Mouse (Mus musculus) MEL (cell line): ENCODE data around the gene Rbm28. TPM values are rescaled to one million over a fixed set of nuclear protein-coding genes. Genes with fewer than 3 reads are reported as not detected.

ENCODE experiments used
- DNase-seq: peaks from one replicate; pipeline ENCODE4 v3.0.0; 2011; ENCODE audit warnings: low read depth, low spot score
- H3K27ac ChIP-seq: 2 replicates; pipeline ENCODE4 v1.5.1; 2012; ENCODE audit warnings: low read depth, mild to moderate bottlenecking, control low read depth, low read length, moderate library complexity; ENCODE audit not compliant: control insufficient read depth
- H3K27me3 ChIP-seq, 2 experiments: fragments of 150-350 bp in 1 of 2; sonication (generic) in 1 of 2; 2 replicates each; pipeline ENCODE4 v1.6.1; 2012; ENCODE audit warnings: low read length in 2 of 2, mild to moderate bottlenecking in 2 of 2, improper control_type of control experiment in 1 of 2, moderate library complexity in 1 of 2; ENCODE audit not compliant: insufficient read depth in 2 of 2, control insufficient read depth in 1 of 2
- H3K36me3 ChIP-seq, 2 experiments: 2 replicates each; pipeline ENCODE4 v1.6.1; 2012 to 2014; ENCODE audit warnings: low read length in 2 of 2, improper control_type of control experiment in 1 of 2, inconsistent platforms in 1 of 2, mild to moderate bottlenecking in 1 of 2; ENCODE audit not compliant: insufficient read depth in 2 of 2, control insufficient read depth in 1 of 2
- H3K4me1 ChIP-seq, 2 experiments: fragments of 150-350 bp in 1 of 2; sonication (generic) in 1 of 2; 2 replicates each; pipeline ENCODE4 v1.6.1; 2012; ENCODE audit warnings: low read length in 2 of 2, improper control_type of control experiment in 1 of 2, mild to moderate bottlenecking in 1 of 2; ENCODE audit not compliant: insufficient read depth in 2 of 2, control insufficient read depth in 1 of 2
- H3K4me3 ChIP-seq, 2 experiments: fragments of 150-350 bp in 1 of 2; sonication (generic) in 1 of 2; 2 replicates each; pipeline ENCODE4 v1.5.1; 2012; ENCODE audit warnings: low read depth in 2 of 2, low read length in 2 of 2, mild to moderate bottlenecking in 2 of 2, moderate library complexity in 2 of 2, control low read depth in 1 of 2, improper control_type of control experiment in 1 of 2; ENCODE audit not compliant: control insufficient read depth in 1 of 2, insufficient read depth in 1 of 2
- H3K79me2 ChIP-seq: 2 replicates; pipeline ENCODE4 v1.6.1; 2012; ENCODE audit warnings: mild to moderate bottlenecking, low read length, moderate library complexity; ENCODE audit not compliant: control insufficient read depth, poor library complexity, insufficient read depth
- H3K9ac ChIP-seq: 2 replicates; pipeline ENCODE4 v1.6.1; 2012; ENCODE audit warnings: low read depth, mild to moderate bottlenecking, control low read depth, low read length, moderate library complexity; ENCODE audit not compliant: control insufficient read depth, poor library complexity, severe bottlenecking
- H3K9me3 ChIP-seq: fragments of 150-350 bp; sonication (generic); replicated peaks from 2 replicates; pipeline ENCODE4 v1.6.1; 2012; ENCODE audit warnings: mild to moderate bottlenecking, low read length, improper control_type of control experiment, moderate library complexity; ENCODE audit not compliant: insufficient read depth
- BHLHE40 ChIP-seq: IDR thresholded peaks from 2 replicates; pipeline ENCODE4 v1.6.1; 2012; ENCODE audit warnings: low read depth, mild to moderate bottlenecking, inconsistent platforms, low read length, improper control_type of control experiment, borderline replicate concordance
- CHD1 ChIP-seq: IDR thresholded peaks from 2 replicates; pipeline ENCODE4 v1.6.1; 2012; ENCODE audit warnings: low read depth, mild to moderate bottlenecking, inconsistent platforms, low read length, improper control_type of control experiment
- E2F4 ChIP-seq: IDR thresholded peaks from 2 replicates; pipeline ENCODE4 v1.6.1; 2011; ENCODE audit warnings: low read depth, low read length, improper control_type of control experiment, borderline replicate concordance
- ELF1 ChIP-seq: IDR thresholded peaks from 2 replicates; pipeline ENCODE4 v1.6.1; 2014; ENCODE audit warnings: low read depth, mild to moderate bottlenecking, inconsistent platforms, low read length, improper control_type of control experiment, moderate library complexity
- EP300 ChIP-seq, 2 experiments: IDR thresholded peaks; 2 replicates each; pipeline ENCODE4 v1.6.1; 2011; ENCODE audit warnings: improper control_type of control experiment in 2 of 2, low read length in 2 of 2, low read depth in 1 of 2, mild to moderate bottlenecking in 1 of 2
- ETS1 ChIP-seq: IDR thresholded peaks from 2 replicates; pipeline ENCODE4 v1.6.1; 2012; ENCODE audit warnings: low read depth, mild to moderate bottlenecking, inconsistent platforms, low read length, improper control_type of control experiment, moderate library complexity
- GABPA ChIP-seq: IDR thresholded peaks from 2 replicates; pipeline ENCODE4 v1.6.1; 2012; ENCODE audit warnings: low read depth, mild to moderate bottlenecking, inconsistent platforms, low read length, improper control_type of control experiment, moderate library complexity
- HCFC1 ChIP-seq: IDR thresholded peaks from 2 replicates; pipeline ENCODE4 v1.6.1; 2012; ENCODE audit warnings: low read depth, mild to moderate bottlenecking, inconsistent platforms, low read length, improper control_type of control experiment, moderate library complexity
- JUND ChIP-seq: IDR thresholded peaks from 2 replicates; pipeline ENCODE4 v1.6.1; 2011; ENCODE audit warnings: low read depth, mild to moderate bottlenecking, improper control_type of control experiment, low read length
- KAT2A ChIP-seq: conservative IDR thresholded peaks from 2 replicates; pipeline ENCODE4 v1.6.1; 2012; ENCODE audit warnings: low read depth, low read length, improper control_type of control experiment, inconsistent platforms
- MAFK ChIP-seq: IDR thresholded peaks from 2 replicates; pipeline ENCODE4 v1.6.1; 2011; ENCODE audit warnings: low read depth, mild to moderate bottlenecking, low read length, improper control_type of control experiment, borderline replicate concordance
- MAX ChIP-seq: IDR thresholded peaks from 2 replicates; pipeline ENCODE4 v1.6.1; 2011; ENCODE audit warnings: low read length, improper control_type of control experiment
- MYB ChIP-seq: IDR thresholded peaks from 2 replicates; pipeline ENCODE4 v1.6.1; 2011; ENCODE audit warnings: mild to moderate bottlenecking, low read depth, low read length, improper control_type of control experiment
- NELFE ChIP-seq: IDR thresholded peaks from 2 replicates; pipeline ENCODE4 v1.6.1; 2011; ENCODE audit warnings: low read depth, low read length, improper control_type of control experiment
- NRF1 ChIP-seq: IDR thresholded peaks from 2 replicates; pipeline ENCODE4 v1.6.1; 2014; ENCODE audit warnings: low read depth, mild to moderate bottlenecking, inconsistent platforms, low read length, improper control_type of control experiment, moderate library complexity; ENCODE audit not compliant: poor library complexity, insufficient read depth, severe bottlenecking
- POLR2A ChIP-seq, 2 experiments: IDR thresholded peaks; 2 replicates each; pipeline ENCODE4 v1.6.1; 2011 to 2012; ENCODE audit warnings: low read length in 2 of 2, mild to moderate bottlenecking in 2 of 2, control low read depth in 1 of 2, improper control_type of control experiment in 1 of 2, low read depth in 1 of 2, moderate library complexity in 1 of 2; ENCODE audit not compliant: control insufficient read depth in 1 of 2, insufficient read depth in 1 of 2, poor library complexity in 1 of 2
- RCOR1 ChIP-seq: IDR thresholded peaks from 2 replicates; pipeline ENCODE4 v1.6.1; 2012; ENCODE audit warnings: low read depth, mild to moderate bottlenecking, inconsistent platforms, low read length, improper control_type of control experiment
- TAL1 ChIP-seq: IDR thresholded peaks from 2 replicates; pipeline ENCODE4 v1.6.1; 2012; ENCODE audit warnings: mild to moderate bottlenecking, inconsistent platforms, low read length, moderate library complexity, mixed read lengths
- TBP ChIP-seq: IDR thresholded peaks from 2 replicates; pipeline ENCODE4 v1.8.0; 2011; ENCODE audit warnings: low read depth, low read length, improper control_type of control experiment
- TCF12 ChIP-seq: IDR thresholded peaks from 2 replicates; pipeline ENCODE4 v1.6.1; 2014; ENCODE audit warnings: low read depth, mild to moderate bottlenecking, inconsistent platforms, low read length, improper control_type of control experiment, moderate library complexity
- USF1 ChIP-seq: IDR thresholded peaks from 2 replicates; pipeline ENCODE4 v1.6.1; 2014; ENCODE audit warnings: low read depth, mild to moderate bottlenecking, inconsistent platforms, low read length, improper control_type of control experiment, moderate library complexity
- USF2 ChIP-seq, 2 experiments: IDR thresholded peaks; 2 replicates each; pipeline ENCODE4 v1.6.1; 2011 to 2012; ENCODE audit warnings: improper control_type of control experiment in 2 of 2, low read length in 2 of 2, borderline replicate concordance in 1 of 2, inconsistent platforms in 1 of 2, low read depth in 1 of 2, mild to moderate bottlenecking in 1 of 2; ENCODE audit not compliant: insufficient read depth in 1 of 2
- ZMIZ1 ChIP-seq: IDR thresholded peaks from 2 replicates; pipeline ENCODE4 v1.6.1; 2012; ENCODE audit warnings: low read depth, mild to moderate bottlenecking, inconsistent platforms, low read length, improper control_type of control experiment, moderate library complexity
- ZNF384 ChIP-seq: IDR thresholded peaks from 2 replicates; pipeline ENCODE4 v1.6.1; 2012; ENCODE audit warnings: low read depth, mild to moderate bottlenecking, inconsistent platforms, low read length, improper control_type of control experiment
- polyA plus RNA-seq, 2 experiments: library from polyadenylated mRNA; stranded (reverse) in 1 of 2; unstranded in 1 of 2; fragments of >175 nt in 1 of 2; fragments of >200 nt in 1 of 2; gene quantifications; 2 replicates each; pipeline versions ENCODE4 v1.2.1 to v1.2.4; 2012; ENCODE audit warnings: low replicate concordance in 2 of 2, low read depth in 1 of 2; ENCODE audit not compliant: insufficient read length in 2 of 2, insufficient read depth in 1 of 2, missing spikeins in 1 of 2
- total RNA-seq: library from RNA; depleted of rRNA; stranded (reverse); fragments of 300-350 nt; gene quantifications from 2 replicates; pipeline ENCODE4 v1.2.3, GENCODE M21; 2012

The Rbm28 gene
- total and polyA plus RNA-seq, 3 experiments = 48.2 to 312 (median 91.2) TPM

DNA sequence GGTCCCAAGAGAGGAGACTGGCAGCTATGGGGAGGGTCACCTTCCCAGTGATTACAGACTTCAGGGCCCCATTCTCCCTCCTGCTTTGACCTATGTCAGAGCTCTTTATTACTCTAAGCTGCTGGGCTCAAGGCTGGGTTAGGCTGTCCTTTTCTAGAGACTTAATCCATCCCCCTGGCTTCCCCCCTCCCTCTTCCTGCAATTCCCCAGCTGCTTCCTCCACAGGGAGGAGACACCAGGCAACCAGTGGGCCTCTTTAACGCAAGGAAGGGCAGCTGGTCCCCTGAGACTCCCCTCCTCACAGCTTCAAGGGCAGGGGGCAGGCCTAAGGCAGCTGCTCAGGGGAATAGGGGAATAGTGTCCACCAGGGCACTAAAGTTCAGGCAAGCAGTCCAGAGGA lies 49.4 kb upstream of the Rbm28 start:
- Histone ChIP-seq H3K36me3 (peaks cover 0 to 8% of the 10 kb centered on the region in 2 experiments; a peak in 2 of 4 replicates), H3K9ac (no peak overlapping the region), H3K79me2 (no peaks in the 10 kb centered on the region; the same call in 1 of the 2 replicates), H3K4me1 (peaks cover 7 to 29% of the 10 kb centered on the region in 2 experiments), H3K27ac (no peak overlapping the region), H3K4me3 (no peak overlapping the region), H3K27me3 (no peaks in the 10 kb centered on the region), H3K9me3 (no peaks in the 10 kb centered on the region)
- TF ChIP-seq ELF1 (no peak), KAT2A (no peak), MYB (no peak), CHD1 (no peak), USF1 (no peak), MAX (no peak), JUND (no peak), E2F4 (no peak), ZNF384 (no peak)
- no peak for DNase-seq

DNA sequence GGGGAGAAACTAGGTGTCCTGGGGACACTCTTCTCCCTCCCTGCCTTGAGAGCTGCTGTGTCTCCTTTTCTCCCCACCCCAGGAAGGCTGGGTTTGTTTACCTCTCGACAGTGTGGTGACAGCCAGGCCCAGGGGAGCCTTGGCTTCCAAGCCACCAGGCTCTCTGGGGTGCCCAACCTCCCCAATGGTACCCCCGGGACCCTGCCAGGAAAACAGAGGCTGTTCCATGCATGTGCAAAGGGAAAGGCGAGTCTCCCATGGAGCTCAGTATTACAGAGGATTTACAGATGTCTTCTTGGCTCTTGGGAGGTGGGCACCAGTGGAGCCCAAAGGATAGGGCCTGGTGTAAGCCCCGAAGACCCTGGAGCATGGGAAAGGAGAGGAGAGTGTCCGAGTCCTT lies 48.6 kb upstream of the Rbm28 start:
- Histone ChIP-seq H3K4me1 (peaks cover 11 to 35% of the 10 kb centered on the region in 2 experiments), H3K27me3 (no peaks in the 10 kb centered on the region)

DNA sequence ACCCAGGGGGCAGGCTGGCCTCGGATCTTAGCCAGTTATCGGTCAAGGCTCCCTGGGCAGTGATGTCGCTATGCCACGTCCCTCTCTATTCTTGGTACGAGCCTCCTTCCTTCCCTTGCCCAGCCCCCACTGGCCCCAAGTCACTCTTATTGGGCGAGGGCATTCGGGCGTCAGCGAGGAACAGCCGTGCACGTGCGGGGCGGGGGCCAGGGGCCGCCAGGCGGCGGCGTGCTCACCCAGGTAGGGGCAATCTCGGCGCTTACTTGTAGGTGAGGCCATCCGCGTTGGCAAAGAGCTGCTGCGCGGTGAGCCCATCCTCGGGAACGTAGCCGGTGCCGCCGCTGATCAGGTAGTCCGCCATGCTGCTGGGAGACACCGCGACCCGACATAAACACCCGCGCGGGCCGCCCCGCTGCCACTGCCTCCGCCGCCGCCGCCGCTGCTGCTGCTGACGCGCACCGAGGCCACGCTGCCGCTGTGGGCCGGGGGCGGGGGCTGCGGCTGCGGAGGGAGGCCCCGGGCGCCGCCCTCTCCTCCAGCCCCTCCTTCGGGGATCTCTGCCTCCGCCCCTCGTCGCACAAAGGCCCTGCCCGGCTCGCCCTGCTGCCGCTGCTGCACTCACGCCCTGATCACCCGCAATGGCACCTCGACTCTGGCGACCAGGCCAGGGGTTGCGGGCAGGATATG lies 47.1 kb upstream of the Rbm28 start:
- Histone ChIP-seq H3K9me3 (no peaks in the 10 kb centered on the region), H3K4me3 (peak overlapping the region; percentile 68 to 82), H3K36me3 (peaks cover 0 to 20% of the 10 kb centered on the region in 2 experiments; a peak in 2 of 4 replicates), H3K27ac (no peak overlapping the region), H3K9ac (peak overlapping the region; percentile 72), H3K4me1 (peaks cover 13 to 38% of the 10 kb centered on the region in 2 experiments), H3K27me3 (no peaks in the 10 kb centered on the region), H3K79me2 (no peaks in the 10 kb centered on the region; the same call in 1 of the 2 replicates)
- DNase-seq = peak; percentile 86
- no peak for TF ChIP-seq TAL1
- TF ChIP-seq USF2 (IDR thresholded peaks at IDR 0.05; ENCODE audit: borderline replicate concordance in 1 of 2, insufficient read depth in 1 of 2, low read depth in 1 of 2, low read length in 2 of 2) = no peak
- TF ChIP-seq HCFC1 = peak; percentile 13; the same call in 1 of the 2 replicates
- peak; percentile 15; the same call in 1 of the 2 replicates for TF ChIP-seq TCF12
- peak; percentile 36; the same call in 1 of the 2 replicates for TF ChIP-seq ZMIZ1
- 0 out of 2 replicates have a peak, but pooled peaks have one; percentile 10 for TF ChIP-seq ETS1
- TF ChIP-seq ZNF384 = no peak
- no peak for TF ChIP-seq KAT2A
- TF ChIP-seq NELFE = peak; percentile 42
- TF ChIP-seq BHLHE40 = peak; percentile 98
- no peak for TF ChIP-seq RCOR1
- TF ChIP-seq MAX = no peak; the same call in 1 of the 2 replicates
- TF ChIP-seq MAFK = no peak
- peak; percentile 35; the same call in 1 of the 2 replicates for TF ChIP-seq NRF1
- no peak for TF ChIP-seq EP300 (IDR thresholded peaks at IDR 0.05; ENCODE audit: low read depth in 1 of 2, low read length in 2 of 2)

More for the DNA sequence above, 48.6 kb upstream of the Rbm28 start:
- Histone ChIP-seq H3K4me3 (no peak overlapping the region), H3K36me3 (peaks cover 0 to 14% of the 10 kb centered on the region in 2 experiments; a peak in 2 of 4 replicates), H3K9me3 (no peaks in the 10 kb centered on the region), H3K9ac (no peak overlapping the region), H3K79me2 (no peaks in the 10 kb centered on the region; the same call in 1 of the 2 replicates), H3K27ac (no peak overlapping the region)
- TF ChIP-seq GABPA = no peak
- TF ChIP-seq TBP = no peak
- no peak for TF ChIP-seq ETS1
- TF ChIP-seq HCFC1 = no peak
- TF ChIP-seq MYB = no peak
- TF ChIP-seq POLR2A (IDR thresholded peaks at IDR 0.05; ENCODE audit: control insufficient read depth in 1 of 2, insufficient read depth in 1 of 2, low read depth in 1 of 2, low read length in 2 of 2, poor library complexity in 1 of 2) = no peak
- TF ChIP-seq RCOR1 = no peak
- DNase-seq = no peak
